Comparison of ENCODE assay signal across 24 mouse cellular contexts in genomic region chr6:38966839-38967238, GRCm38 (mm10).
DNase-seq lines count a peak whose midpoint lies in the region; ATAC-seq lines count a peak whose summit lies in the region.
"Had no signal": no experiment of that assay in that cellular context is flagged by ENCODE, and none has a peak within 500 bp of the region (broad histone marks: within the 10 kb centered on the region; RNA-seq: fewer than 3 reads in every experiment).

No protein-coding gene starts in this region.

- no peaks in the 10 kb centered on the region for H3K4me1 ChIP-seq in midbrain, embryonic 11.5 days (ENCODE audit: control insufficient read depth, insufficient read depth, low read length)
- H3K4me1 ChIP-seq in midbrain, embryonic 16.5 days (ENCODE audit: control insufficient read depth, insufficient read depth, low read length), result no peaks in the 10 kb centered on the region
- peaks cover 26% of the 10 kb centered on the region for H3K4me1 ChIP-seq in liver, embryonic 16.5 days (ENCODE audit: control insufficient read depth, low read depth, low read length)
- H3K4me1 ChIP-seq: midbrain, embryonic 12.5 days had no signal

- H3K36me3 ChIP-seq in midbrain, embryonic 11.5 days (ENCODE audit: control insufficient read depth, insufficient read depth, low read length), result no peaks in the 10 kb centered on the region
- no peaks in the 10 kb centered on the region for H3K36me3 ChIP-seq in midbrain, embryonic 16.5 days (ENCODE audit: control insufficient read depth, insufficient read depth, low read length)
- H3K36me3 ChIP-seq in liver, embryonic 16.5 days (ENCODE audit: control insufficient read depth, insufficient read depth), result no peaks in the 10 kb centered on the region
- H3K36me3 ChIP-seq: embryonic facial prominence, embryonic 13.5 days; heart, embryonic 10.5 days; midbrain, embryonic 12.5 days had no signal

- no peak overlapping the region for H3K27ac ChIP-seq in midbrain, embryonic 11.5 days (ENCODE audit: low read depth, low read length)
- H3K27ac ChIP-seq in midbrain, embryonic 16.5 days (ENCODE audit: low read length), result no peak overlapping the region
- peak overlapping the region; percentile 54 for H3K27ac ChIP-seq in liver, embryonic 16.5 days (ENCODE audit: low read length)
- H3K27ac ChIP-seq: embryonic facial prominence, embryonic 13.5 days; gastrocnemius, adult 2 months; heart, embryonic 10.5 days; midbrain, embryonic 12.5 days had no signal

- H3K9me3 ChIP-seq in midbrain, embryonic 11.5 days (ENCODE audit: control insufficient read depth, low read length), result no peaks in the 10 kb centered on the region
- no peaks in the 10 kb centered on the region for H3K9me3 ChIP-seq in midbrain, embryonic 16.5 days (replicated peaks; ENCODE audit: control insufficient read depth, low read length, poor library complexity, severe bottlenecking)
- no peaks in the 10 kb centered on the region for H3K9me3 ChIP-seq in liver, embryonic 16.5 days (replicated peaks; ENCODE audit: control insufficient read depth, low read length)
- H3K9me3 ChIP-seq: embryonic facial prominence, embryonic 13.5 days; heart, embryonic 10.5 days; midbrain, embryonic 12.5 days had no signal

- no peak overlapping the region for H3K4me2 ChIP-seq in midbrain, embryonic 11.5 days
- H3K4me2 ChIP-seq in midbrain, embryonic 16.5 days (ENCODE audit: low read length), result no peak overlapping the region
- H3K4me2 ChIP-seq in liver, embryonic 16.5 days (ENCODE audit: low read depth, low read length), result peak overlapping the region; percentile 17
- H3K4me2 ChIP-seq: embryonic facial prominence, embryonic 13.5 days; midbrain, embryonic 12.5 days had no signal

- no peak overlapping the region for H3K9ac ChIP-seq in midbrain, embryonic 11.5 days (ENCODE audit: low read length)
- no peak overlapping the region for H3K9ac ChIP-seq in midbrain, embryonic 16.5 days (ENCODE audit: low read depth, low read length)
- H3K9ac ChIP-seq in liver, embryonic 16.5 days (ENCODE audit: low read depth, low read length), result no peak overlapping the region; the same call in 1 of the 2 replicates
- H3K9ac ChIP-seq: embryonic facial prominence, embryonic 13.5 days; midbrain, embryonic 12.5 days had no signal

- WGBS in midbrain, embryonic 11.5 days, result 95% methylated on average over 5 of the region's 5 CpGs
- WGBS in midbrain, embryonic 16.5 days, result 95% methylated on average over 5 of the region's 5 CpGs
- 36% methylated on average over 5 of the region's 5 CpGs for WGBS in liver, embryonic 16.5 days (ENCODE audit: insufficient replicate concordance)

- no peak for ATAC-seq in midbrain, embryonic 11.5 days (ENCODE audit: low FRiP score)
- no peak for ATAC-seq in midbrain, embryonic 16.5 days
- ATAC-seq in liver, embryonic 16.5 days (ENCODE audit: low read depth), result peak; percentile 83
- ATAC-seq: forebrain, embryonic 14.5 days; hindbrain, embryonic 16.5 days; lung, postnatal 0 days; Patski had no signal

- H3K27me3 ChIP-seq in midbrain, embryonic 11.5 days (ENCODE audit: control insufficient read depth, insufficient read depth, low read length), result no peaks in the 10 kb centered on the region
- no peaks in the 10 kb centered on the region for H3K27me3 ChIP-seq in midbrain, embryonic 16.5 days (ENCODE audit: control insufficient read depth, insufficient read depth, low read depth, low read length)
- H3K27me3 ChIP-seq in liver, embryonic 16.5 days (ENCODE audit: control insufficient read depth, insufficient read depth, low read depth, low read length), result no peaks in the 10 kb centered on the region
- H3K27me3 ChIP-seq: embryonic facial prominence, embryonic 13.5 days; midbrain, embryonic 12.5 days; Patski had no signal

- DNase-seq in midbrain, embryonic 11.5 days (ENCODE audit: low spot score, missing footprints), result peak; percentile 64
- DNase-seq in liver (peak; percentile 48), MN1 (ENCODE audit: low spot score) (no peak)
- DNase-seq in right cerebral cortex, postnatal 36 days (ENCODE audit: low spot score in 2 of 2), result no peak
- no peak for DNase-seq in kidney, adult 11 months
- DNase-seq: adrenal gland, postnatal 36 days; cerebellum, adult 2 months; cerebellum, postnatal 25 days; gastrocnemius, adult 2 months; heart, postnatal 4 days; kidney, adult 18-20 months; layer of hippocampus, adult 9-11 months; retina, postnatal 1 day; right cerebral cortex, postnatal 25 days; thymus, postnatal 36 days had no signal

- H3K4me3 ChIP-seq in midbrain, embryonic 11.5 days (ENCODE audit: low read depth, low read length), result no peak overlapping the region
- no peak overlapping the region for H3K4me3 ChIP-seq in midbrain, embryonic 16.5 days (ENCODE audit: low read depth, low read length)
- H3K4me3 ChIP-seq in liver, embryonic 16.5 days (ENCODE audit: low read depth, low read length), result no peak overlapping the region
- H3K4me3 ChIP-seq: embryonic facial prominence, embryonic 13.5 days; gastrocnemius, adult 2 months; heart, embryonic 10.5 days; midbrain, embryonic 12.5 days had no signal

Comparison
In these comparisons a context has a peak if more than half of its experiments do, and no peak if none do; other contexts are left out.
1. DNase-seq: peak in midbrain, embryonic 11.5 days (single experiment) and liver (single experiment); none in right cerebral cortex, postnatal 36 days (0 of 2), kidney, adult 11 months (single experiment) and MN1 (single experiment).